In the genomic region with DNA sequence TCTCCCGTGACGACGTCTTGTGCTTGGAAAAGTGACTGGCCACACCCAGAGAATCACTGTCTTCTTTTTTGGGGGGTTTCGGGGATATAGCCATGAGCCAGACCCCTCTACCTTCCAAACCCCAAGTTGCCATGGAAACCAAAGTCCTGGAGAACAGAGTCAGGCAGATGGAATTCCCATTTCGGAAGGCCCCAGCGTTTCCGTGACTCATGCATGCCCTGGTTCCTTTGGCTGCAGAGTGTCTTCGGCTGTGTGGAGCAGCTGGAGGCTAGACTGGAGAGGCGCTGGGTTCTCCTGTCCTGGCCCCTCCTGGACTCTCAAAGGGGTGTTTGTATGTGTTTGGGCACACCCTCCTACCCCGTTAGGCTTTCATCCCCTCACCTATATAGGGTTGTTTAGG, we compare ENCODE assay signal across 13 mouse cellular contexts.
A peak's percentile ranks its signal among the peaks of the same experiment; 100 is the strongest.
DNase-seq lines count a peak whose midpoint lies in the region; ATAC-seq lines count a peak whose summit lies in the region.
"Had no signal": no experiment of that assay in that cellular context is flagged by ENCODE, and none has a peak within 500 bp of the region (broad histone marks: within the 10 kb centered on the region; RNA-seq: fewer than 3 reads in every experiment).

No protein-coding gene starts in this region.

- H3K9me3 ChIP-seq in heart, embryonic 10.5 days: no peaks in the 10 kb centered on the region
- H3K9me3 ChIP-seq in stomach, embryonic 15.5 days: no peaks in the 10 kb centered on the region

- no peak overlapping the region for H3K4me2 ChIP-seq in stomach, embryonic 15.5 days

- no peak for ATAC-seq in stomach, embryonic 15.5 days (ENCODE audit: insufficient read depth, low FRiP score, low read depth)
- no peak for ATAC-seq in cerebellum, adult (ENCODE audit: insufficient number of reproducible peaks, low FRiP score, low TSS enrichment)
- ATAC-seq: inflammation-experienced regulatory T-cells, adult 6 months had no signal

- H3K27ac ChIP-seq in heart, embryonic 10.5 days: peak overlapping the region; percentile 5; the same call in 1 of the 2 replicates
- H3K27ac ChIP-seq in stomach, embryonic 15.5 days: peak overlapping the region; percentile 80
- H3K27ac ChIP-seq: macrophage had no signal

- H3K27me3 ChIP-seq in heart, embryonic 10.5 days (ENCODE audit: insufficient read depth, poor library complexity, severe bottlenecking): no peaks in the 10 kb centered on the region
- no peaks in the 10 kb centered on the region for H3K27me3 ChIP-seq in stomach, embryonic 15.5 days (replicated peaks)
- H3K27me3 ChIP-seq: CH12.LX had no signal

- H3K9ac ChIP-seq in stomach, embryonic 15.5 days: no peak overlapping the region

- no peak for DNase-seq in heart, embryonic 10.5 days (ENCODE audit: low spot score)
- DNase-seq in heart, adult 8-10 months (ENCODE audit: low spot score): no peak
- DNase-seq in lung, postnatal 10 days: peak; percentile 51
- DNase-seq in lung, adult 18-20 months: no peak
- peak; percentile 33 for DNase-seq in forelimb bud, embryonic 11.5 days (ENCODE audit: low read depth, low spot score)
- DNase-seq in left cerebral cortex, adult 8-10 months (ENCODE audit: low spot score in 2 of 2): no peak
- DNase-seq: gastrocnemius, postnatal 10 days; right cerebral cortex, postnatal 14 days had no signal

- H3K4me3 ChIP-seq in heart, embryonic 10.5 days: no peak overlapping the region
- H3K4me3 ChIP-seq in stomach, embryonic 15.5 days (replicated peaks): no peak overlapping the region

- peaks cover 35% of the 10 kb centered on the region for H3K36me3 ChIP-seq in heart, embryonic 10.5 days
- H3K36me3 ChIP-seq in stomach, embryonic 15.5 days: peaks cover 18% of the 10 kb centered on the region

- H3K4me1 ChIP-seq in heart, embryonic 10.5 days: peaks cover 38% of the 10 kb centered on the region
- peaks cover 45% of the 10 kb centered on the region for H3K4me1 ChIP-seq in stomach, embryonic 15.5 days

- 76% methylated on average over 10 of the region's 10 CpGs for WGBS in heart, embryonic 10.5 days
- 57% methylated on average over 10 of the region's 10 CpGs for WGBS in stomach, embryonic 15.5 days

Comparison
In these comparisons a context has a peak if more than half of its experiments do, and no peak if none do; other contexts are left out.
1. DNase-seq: peak in lung, postnatal 10 days (single experiment) and forelimb bud, embryonic 11.5 days (single experiment); none in heart, embryonic 10.5 days (single experiment), heart, adult 8-10 months (single experiment), lung, adult 18-20 months (0 of 2) and left cerebral cortex, adult 8-10 months (0 of 2).